Mouse (Mus musculus) heart, adult 9 months (tissue): ENCODE results near the gene Lpxn.

Experiments
- DNase-seq, 2 experiments: peaks; one replicate each; pipeline ENCODE4 v3.0.0; 2022; ENCODE audit warnings: low spot score in 2 of 2

Gene Lpxn

DNA sequence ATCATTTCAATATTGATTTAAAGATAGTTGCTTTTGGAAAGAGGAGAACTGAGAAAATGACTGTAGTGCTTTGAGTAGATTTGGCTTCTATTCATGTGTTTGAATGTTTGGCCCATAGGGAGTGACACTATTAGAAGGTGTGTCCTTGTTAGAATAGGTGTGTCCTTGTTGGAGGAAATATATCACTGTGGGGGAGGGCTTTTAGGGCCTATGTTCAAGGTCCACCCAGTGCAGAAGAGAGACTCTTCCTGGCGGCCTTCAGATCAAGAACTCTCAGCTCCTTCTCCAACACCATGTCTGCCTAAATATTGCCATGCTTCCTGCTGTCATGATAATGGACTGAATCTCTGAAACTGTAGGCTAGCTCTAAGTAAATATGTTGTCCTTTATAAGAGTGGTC lies 8.2 kb downstream of the Lpxn start:
- DNase-seq: no peak

DNA sequence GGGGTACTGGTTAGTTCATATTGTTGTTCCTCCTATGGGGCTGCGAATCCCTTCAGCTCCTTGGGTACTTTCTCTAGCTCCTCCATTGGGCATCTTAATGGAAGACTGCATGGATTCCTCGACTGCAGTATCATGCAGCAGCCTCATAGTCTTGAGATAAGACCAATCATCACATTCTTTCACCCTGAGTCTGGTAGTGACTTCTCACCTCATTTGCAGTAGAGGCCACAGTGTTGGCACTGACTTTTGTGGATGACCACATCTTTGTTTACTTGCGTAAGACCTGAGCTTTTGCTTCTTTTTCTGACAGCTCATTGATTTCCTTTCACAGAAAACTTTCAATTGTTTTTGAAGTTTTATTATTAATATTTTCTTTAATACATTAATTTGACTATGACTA lies 9.7 kb downstream of the Lpxn start:
- no peak for DNase-seq

DNA sequence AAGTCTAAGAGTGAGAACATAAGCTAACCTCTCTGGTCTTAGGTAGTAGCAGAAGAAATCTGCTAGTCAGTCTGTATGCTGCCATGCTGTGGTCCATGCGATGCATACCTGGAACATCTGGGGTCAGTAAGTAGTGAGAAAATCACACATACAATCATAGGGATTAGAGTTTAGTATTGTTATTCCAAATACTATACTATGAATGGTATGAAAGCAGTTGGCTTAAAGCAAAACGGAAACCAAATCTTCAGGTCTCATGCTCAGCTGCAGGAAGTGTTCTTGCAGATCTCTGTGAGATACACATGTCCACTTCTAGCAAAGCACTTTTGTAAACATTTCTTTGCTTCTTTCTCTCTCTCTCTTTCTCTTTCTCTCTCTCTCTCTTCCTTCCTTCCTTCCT lies 10.2 kb downstream of the Lpxn start:
- DNase-seq: no peak

DNA sequence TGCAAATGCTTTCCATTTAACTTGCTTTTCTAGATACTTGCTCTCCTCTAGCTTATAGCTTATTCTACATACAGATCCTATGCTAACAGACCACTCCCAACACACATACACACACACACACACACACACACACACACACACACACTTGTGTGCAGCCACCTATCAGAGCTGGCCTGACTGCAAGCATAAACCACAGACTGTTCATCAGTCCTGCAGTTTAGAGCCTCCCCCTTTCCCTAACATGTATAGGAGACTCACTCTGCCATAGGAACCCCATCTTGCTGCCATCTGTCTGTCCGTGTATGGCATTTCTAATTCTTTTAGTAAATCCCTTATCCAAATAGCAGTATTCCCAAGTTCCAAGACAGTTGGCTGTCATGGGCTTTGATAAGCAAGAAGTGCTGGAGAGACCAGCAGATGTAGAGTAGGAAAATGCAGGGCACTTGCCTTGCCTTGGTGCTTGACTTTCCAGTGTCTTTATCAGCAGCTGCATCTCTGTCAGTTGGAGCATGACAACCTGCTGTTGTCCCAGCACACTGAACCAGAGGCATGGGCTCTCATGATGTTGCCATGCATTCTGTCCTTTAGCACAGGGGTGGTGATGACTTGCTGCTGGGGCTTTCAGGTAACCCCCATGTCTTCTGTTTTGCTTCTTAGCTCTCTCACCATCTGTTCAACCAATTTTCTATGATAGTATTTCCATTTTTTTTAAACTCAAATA lies 16.8 kb downstream of the Lpxn start:
- no peak for DNase-seq

DNA sequence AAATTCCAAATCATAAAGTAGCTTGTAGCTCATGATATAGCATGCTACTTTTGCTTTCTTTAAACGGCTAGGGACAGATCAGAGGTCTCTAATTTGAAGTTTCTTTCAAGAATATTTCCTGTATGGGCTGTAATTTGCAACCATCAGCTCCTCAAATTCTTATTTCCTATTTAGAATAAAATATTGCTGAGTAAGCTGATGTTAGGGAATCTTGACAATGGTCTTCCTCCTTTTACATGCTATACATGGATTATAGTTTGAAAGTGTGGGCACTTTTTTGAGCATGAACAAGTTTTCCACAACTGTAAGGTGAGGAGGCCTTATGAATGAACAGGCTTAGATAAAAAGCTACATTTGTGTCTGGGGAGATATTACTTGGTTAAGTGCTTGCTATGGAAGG lies 17.9 kb downstream of the Lpxn start:
- DNase-seq: no peak

DNA sequence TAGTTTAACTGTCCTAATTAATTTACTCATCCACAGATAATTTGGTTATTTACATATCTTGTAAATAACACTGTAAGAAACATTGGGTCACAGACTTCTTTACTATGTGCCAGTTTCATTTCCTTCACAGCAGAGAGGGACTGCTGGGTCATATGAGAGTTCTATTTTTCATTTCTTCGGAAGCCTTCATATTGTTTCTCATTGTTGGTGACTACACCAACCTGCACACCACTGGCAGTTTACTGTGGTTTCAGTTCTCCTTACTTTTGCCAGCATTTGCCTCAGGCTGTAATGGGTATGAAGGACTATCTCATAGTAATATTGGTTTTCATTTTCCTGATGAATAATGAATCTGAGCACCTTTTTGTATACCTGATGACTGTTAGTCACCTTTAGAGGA lies 22.5 kb downstream of the Lpxn start:
- no peak for DNase-seq

DNA sequence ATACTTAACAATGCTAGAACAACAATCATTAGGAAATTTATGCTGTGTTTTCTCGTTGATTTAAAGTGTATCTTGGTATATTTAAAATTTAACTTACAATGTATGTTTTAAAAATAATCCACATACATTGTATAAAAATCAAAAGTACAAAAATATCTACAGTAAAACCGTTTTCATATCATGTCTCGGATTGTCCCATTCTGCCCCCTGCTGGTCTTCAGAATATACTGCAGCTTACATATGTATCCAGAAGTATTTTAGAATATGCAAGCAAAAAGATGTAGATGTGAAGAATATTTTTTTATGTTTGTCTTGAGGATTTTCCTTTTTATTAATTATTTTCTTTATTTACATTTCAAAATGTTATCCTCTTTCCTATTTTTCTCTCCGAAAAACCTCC lies 24.4 kb downstream of the Lpxn start:
- no peak for DNase-seq

DNA sequence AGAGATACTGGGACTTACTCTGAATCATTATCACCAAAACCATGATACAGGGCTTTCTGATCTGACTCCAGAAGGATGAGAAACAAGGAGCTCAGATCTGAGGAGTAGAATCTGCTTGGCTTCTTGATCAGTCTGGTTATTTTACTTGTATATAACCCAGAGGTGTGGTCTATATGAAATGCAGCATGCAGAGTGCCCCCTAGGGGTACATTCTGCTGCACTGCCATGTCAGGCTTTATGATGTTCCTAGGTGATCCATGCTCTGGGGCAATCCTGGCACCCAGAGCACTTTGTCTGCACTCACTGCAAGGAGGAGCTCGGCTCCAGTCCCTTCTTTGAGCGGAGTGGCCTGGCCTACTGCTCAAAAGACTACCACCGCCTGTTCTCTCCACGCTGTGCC lies 28.6 kb downstream of the Lpxn start:
- DNase-seq: no peak

DNA sequence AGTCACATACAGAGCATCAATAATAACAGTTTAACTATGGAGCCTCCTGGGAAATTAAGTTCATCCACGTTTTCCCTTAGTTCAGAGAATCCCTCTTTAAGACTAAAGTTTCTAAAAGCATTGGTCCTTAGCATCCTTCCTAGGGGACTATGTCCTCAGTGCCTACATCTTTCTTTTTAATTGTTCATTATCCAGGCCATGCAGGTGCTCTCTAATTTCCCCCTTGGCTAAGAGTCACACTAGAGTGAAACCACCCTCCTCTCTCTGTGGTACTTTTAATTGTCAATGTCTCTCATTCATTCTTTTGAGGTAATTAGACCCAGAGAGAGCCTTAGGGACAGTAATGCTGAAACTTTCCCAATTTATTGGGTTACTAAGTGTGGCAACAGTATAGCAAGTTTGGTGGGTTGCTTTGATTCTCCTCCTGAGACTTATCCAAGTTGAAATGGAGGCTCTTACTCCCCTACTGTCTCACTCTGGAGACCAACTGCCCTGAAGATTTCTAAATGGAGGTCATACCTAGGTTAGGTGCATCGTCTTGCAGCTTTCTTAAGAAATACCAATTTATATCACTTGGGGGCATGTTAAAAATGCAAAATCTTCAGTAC lies 34.9 kb downstream of the Lpxn start:
- no peak for DNase-seq

DNA sequence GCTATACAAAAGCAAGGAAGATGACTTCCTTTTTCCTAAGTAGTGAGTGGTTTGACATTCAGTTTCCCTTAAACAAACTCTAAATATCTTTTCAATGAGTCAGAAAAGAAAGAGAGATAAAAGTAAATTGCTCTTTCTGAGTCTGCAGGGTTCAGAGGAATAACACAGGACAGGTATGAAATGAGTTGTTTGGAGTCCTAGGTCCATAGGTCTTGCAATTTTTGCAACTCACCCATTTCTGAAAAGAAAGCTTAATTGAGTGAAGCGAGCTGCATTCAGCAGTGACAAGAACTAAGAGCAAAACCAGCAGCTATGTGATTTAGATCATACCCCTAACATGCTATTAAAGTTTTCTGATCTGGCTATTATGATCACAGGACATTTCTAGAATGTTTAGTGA lies 35.6 kb downstream of the Lpxn start:
- DNase-seq: no peak

DNA sequence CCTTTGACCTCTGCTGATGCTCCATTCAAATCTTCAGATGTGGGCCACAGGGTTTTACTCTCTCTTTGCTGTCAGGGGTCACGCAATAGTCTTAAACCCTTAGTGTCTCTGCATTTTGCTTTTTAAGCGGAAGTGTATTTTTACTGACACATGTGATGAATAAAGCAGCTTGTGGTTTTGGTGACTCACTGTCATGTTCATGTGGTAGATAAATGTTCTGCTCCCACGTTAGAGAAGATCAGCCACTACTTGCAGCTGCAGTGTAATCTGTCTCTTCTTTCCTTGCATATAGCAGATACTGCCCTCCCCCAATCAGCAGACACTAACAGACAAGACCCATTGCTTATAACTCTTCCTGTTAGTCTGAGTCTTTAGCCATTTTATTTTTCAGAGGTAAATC lies 37.6 kb downstream of the Lpxn start:
- peak; percentile 5 to 27 for DNase-seq

DNA sequence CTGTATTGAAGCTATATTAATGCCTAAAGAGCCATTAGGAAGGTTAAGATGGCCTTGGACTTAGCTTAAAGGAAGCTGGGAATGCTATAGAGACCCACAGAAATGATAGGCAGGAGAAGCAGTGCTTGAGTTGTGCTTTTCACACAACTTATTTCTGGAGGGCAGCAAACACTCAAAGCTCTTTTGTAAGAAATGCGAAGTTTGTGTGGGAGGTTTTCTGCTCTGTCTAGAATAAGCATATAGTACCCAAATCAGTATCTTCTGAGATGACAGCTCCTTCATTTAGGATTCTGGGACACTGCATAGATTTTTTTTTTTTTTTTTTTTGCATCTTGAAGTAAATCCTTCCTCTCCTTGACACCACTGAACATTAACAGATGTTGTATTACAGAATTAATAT lies 42.5 kb downstream of the Lpxn start:
- DNase-seq: no peak

DNA sequence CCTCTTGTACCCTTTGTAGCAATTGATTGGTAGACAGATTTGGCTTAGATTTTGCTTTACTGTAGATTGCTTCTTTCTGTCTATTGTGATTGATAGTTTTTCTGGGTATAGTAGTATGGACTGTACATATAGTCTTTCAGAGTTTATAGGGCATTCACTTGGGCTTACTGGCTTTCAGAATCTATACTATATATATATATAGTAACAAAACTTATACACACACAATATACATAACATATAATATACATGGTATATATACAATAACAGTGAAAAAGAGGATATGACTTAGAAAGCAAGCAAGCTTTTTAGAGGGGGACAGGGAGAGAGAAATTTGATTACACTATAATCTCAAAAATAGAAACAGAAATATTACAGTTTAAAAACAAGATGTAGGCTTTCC lies 50.4 kb downstream of the Lpxn start, which contains the start of gene Gm5244:
Gene Gm5244 (plus strand): TSS at position 301 of the 400 bp plus-strand sequence.
- no peak for DNase-seq

DNA sequence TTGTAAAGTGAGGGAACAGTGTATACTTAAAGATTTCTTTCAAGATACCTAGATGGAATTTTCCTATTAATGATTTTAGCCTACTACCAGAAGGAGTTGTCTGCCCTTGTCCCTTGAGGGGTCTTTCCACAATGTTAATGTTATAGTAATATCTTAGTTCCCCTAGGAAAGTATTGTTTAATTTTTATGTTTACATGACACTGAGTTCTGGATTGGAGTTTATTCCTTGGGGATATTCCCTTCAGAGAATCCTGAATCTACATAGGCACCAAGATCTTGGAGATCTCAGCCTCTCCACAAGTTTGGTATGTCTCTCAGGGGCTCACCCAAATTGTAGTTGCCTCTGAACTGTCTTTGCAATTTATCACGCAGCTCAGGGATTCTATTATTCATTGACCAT lies 61.0 kb downstream of the Lpxn start, which contains the start of gene Olfr1444:
Gene Olfr1444 (plus strand): TSS at position 301 of the 400 bp plus-strand sequence.
- no peak for DNase-seq
